Mouse (Mus musculus) frontal cortex, postnatal 36 days (tissue): Measurements from ENCODE around the gene Pfn1.

Experiments
- DNase-seq, 2 experiments: peaks; one replicate each; pipeline ENCODE4 v3.0.0; 2022; ENCODE audit warnings: low spot score in 2 of 2

Pfn1 gene

DNA sequence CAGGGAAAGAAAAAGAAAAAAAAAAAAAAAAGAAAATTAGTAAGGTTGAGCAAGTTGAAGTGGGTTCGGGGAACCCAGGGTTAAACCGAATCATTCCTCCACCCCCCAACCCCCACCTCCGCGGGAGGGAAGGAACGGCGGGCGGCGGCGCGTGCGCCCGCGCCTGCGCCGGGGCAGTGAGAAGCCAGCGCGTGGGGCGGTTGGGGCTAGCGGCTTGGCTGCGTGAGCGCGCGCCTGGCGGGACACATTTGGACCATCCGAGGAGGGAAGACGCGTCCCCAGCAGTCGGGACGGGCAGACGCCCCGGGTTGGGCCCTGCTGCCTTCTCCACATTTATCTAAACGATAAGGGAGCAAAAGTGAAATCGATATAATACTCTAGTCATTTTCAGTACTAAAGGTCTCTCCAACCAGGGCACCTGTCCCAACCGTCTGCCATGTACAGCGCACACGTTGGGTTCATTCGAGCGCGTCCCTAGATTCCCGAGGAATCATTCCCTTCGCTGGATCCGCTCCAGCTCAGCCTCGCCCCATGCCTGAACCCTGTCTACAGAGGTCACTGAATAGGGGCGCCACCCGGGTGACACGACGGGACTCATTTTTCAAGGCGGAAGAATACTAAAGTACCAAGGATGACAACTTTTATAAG is 603 bp upstream of the Pfn1 start:
- peak; percentile 69 to 77 for DNase-seq

DNA sequence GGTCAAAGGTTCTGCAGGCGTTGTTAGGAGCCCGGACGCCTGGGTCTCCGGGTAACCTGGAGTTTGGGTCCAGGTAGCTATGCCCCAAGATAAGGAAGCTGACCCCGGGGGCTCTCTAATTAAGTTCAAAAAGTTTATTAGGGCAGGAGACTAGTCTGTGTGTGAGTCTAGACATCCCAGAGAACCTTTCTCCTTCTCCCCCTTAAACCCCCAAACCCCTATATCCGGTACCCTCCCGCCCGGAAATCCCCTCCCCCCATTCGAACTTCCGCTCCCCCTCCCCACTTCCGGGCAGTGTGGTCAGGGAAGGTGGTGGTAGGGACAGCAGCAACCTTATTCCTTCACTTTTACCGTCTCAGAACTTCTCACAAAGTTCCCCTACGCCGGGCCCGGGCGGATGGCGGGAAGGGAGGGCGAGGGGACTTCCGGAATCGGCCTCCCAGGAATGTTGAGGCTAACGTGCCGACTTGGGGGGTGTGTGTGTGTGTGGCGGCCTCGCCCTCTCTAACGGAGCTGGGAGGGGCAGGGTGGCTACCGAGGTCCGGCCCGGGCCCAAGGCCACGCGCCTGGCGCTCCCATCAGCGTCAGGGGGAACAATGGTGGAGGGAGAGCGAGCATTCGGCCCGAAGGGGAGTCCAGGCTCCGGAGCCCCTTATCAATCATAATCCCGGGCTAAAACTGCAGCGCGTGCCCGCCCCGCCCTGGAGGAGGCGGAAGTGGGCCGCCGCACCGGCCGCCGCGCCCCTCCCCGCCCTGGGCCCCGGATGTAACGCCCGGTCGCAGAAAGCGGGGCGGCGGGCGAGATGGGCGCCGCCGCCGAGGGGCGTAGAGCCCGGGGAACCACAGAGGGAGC is 873 bp downstream of the Pfn1 start:
- no peak for DNase-seq

DNA sequence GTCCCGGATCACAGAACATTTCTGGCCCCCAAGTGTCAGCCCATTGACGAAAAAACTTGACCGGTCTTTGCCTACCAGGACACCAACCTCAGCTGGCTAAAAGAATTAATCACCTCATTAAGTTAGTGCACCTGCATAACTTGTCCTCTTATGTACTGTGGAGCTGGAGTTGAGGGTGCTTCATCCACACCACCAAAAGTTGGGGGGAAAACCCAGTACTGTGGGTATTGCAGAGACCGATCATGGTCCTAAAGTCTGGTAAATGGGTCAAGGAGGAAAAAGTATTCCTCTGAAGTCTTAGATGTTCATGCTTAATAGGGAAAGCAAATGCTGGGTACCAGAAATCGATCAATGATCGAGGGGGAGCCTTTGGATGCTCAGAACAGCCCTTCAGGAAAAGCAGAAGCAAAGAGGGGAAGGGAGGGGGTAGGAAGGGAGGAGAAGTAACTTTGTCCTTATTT is 1.5 kb downstream of the Pfn1 start:
- DNase-seq, result no peak

DNA sequence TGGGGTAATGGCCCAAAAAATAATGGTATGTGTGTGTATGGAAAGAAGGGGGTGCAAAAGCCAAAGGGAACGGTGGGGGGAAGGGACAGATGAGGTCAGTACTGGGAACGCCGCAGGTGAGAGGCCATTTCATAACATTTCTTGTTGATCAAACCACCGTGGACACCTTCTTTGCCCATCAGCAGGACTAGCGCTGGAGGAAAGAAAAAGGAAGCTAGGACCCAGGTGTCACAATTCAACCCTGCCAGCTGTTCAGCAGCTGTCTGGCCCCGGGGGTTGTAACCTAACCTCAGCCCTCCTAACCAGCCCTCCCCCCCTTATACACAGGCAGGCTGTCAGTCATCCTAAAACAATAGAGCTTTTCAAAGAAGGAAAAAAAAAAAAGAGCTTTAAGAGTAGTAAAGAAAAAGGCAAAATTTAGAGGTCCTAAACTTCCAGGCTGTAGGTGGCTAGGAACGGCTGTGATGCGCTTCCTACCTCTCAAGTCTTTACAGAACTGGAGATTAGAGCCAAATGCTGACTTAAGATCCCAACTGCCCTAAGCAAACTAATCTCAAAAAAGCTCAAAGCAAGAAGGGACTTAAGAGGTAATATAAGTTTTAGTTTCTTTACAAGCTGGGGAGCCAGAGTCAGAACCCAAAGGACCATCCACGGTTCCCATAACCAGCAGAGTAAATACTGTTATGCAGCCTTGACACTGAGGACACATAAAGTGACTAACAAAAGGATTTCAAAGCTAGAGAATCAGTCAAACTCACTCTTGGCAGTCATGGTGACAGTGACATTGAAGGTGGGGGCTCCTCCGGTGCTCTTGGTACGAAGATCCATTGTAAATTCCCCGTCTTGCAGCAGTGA is 2.2 kb downstream of the Pfn1 start:
- DNase-seq, result no peak

DNA sequence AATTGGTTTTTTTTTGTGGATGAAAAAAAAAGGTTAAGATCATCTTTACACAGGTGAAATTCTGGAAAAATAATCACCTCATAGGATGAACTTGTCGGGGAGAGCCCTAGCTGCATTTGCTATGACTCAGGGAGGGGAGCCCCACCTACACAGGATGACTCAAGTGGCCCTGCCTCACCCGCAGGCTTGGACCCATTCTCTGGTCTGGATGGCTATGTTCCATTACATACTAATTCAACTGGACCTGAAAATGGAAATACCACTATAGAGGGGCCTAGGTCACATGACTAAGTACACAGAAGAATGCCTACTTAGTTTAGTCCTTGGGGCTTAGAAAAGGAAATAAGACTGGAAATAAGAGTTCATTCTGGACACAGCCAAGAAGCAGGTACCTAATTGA is 3.1 kb downstream of the Pfn1 start:
- DNase-seq, result no peak

DNA sequence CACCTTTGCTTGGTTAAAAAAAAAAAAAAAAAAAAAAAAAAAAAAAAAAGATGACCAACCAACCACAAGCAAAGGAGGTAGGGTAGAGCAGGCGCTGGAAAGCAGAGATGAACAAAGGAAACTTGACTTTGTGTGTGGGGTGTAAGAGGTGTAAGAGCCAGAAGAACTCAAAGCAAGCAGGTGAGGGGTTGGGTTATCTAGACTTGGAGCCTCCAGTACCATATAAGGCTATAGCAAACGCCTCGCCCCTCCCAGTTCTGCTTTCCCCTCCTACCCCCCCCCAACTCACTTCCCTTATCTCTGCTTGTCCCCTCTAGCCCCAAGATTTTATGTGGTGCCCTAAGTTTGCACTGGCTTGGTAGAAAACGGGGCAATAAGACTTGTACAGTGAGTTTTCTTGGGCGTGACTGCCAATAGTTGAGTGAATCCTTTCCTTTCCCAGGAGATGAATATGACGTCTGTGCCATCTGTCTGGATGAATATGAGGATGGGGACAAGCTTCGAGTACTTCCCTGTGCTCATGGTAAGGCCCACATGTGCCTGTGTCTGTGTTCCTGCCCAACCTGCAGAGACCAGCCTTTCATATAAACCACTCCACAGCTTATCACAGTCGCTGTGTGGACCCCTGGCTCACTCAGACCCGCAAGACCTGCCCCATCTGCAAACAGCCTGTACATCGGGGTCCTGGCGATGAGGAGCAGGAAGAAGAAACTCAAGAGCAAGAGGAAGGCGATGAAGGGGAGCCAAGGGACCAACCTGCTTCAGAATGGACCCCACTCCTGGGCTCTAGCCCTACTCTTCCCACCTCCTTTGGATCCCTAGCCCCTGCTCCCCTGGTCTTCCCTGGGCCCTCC is 3.9 kb downstream of the Pfn1 start:
- DNase-seq, result no peak

DNA sequence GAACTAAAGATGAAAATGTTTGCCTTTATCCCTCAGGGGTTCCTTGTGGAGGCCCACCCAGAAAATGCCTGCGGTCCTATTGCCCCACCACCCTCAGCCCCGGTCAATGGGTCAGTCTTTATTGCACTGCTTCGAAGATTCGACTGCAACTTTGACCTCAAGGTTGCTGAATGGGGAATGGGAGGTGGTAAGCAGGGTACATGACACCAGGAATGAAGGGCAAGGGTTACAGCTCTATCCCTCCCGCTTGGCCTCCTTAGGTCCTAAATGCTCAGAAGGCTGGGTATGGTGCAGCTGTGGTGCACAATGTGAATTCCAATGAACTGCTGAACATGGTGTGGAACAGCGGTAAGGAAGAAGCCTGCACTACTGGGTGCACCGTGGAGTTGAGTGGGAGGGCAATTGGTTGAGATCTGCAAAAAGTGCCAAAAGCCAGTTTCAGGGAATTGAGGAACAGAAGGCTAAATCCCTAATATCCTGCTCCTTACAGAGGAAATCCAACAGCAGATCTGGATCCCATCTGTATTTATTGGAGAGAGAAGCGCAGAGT is 5.2 kb downstream of the Pfn1 start:
- no peak for DNase-seq

DNA sequence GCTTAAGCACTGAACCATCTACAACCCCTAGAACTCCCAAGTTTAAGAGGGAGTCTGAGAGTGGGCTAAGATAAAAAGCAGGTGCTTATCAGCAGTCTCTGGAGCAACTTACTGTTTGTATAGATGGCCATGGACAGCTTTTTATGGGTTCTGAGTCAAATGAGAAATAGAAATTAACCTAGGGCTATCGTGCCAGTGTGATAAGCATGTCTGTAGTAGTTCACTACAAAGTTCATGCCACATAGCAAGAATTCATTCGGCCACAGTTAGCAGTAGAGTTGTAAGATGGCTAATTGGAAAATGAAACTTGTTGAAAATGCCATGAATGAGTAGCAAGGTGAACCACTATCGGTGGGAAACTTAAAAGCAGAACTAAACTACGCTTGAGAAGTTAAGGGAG is 5.9 kb downstream of the Pfn1 start:
- no peak for DNase-seq

DNA sequence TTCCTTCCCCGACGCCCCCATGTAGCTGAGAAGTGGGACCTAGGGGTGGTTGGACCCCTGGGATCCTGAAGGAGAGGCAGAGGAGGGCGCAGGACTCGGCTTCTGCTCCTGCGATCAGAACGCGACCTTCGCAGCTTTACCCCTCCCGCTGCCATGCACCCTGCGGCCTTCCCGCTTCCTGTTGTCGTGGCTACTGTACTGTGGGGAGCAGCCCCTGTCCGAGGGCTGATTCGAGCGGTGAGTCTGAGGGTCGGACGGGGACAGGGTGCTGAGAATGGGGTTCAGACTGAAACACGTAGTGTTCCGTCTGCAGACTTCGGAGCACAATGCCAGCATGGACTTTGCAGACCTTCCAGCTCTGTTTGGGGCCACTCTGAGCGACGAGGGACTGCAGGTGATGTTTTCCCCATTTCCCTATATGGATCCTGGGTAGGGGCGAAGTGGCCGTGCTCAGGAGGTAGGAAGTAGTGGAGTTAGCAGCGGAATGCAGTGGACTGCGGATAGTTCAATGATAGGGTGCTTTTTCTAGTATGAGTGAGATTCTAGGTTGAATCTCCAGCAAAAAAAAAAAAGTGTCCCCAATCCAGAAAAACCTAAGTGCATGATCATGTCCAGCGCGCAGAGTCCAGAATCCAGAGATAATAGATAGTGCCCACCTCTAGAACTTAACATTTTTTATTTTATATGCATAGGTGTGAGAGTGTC is 6.6 kb downstream of the Pfn1 start:
- DNase-seq, result no peak

DNA sequence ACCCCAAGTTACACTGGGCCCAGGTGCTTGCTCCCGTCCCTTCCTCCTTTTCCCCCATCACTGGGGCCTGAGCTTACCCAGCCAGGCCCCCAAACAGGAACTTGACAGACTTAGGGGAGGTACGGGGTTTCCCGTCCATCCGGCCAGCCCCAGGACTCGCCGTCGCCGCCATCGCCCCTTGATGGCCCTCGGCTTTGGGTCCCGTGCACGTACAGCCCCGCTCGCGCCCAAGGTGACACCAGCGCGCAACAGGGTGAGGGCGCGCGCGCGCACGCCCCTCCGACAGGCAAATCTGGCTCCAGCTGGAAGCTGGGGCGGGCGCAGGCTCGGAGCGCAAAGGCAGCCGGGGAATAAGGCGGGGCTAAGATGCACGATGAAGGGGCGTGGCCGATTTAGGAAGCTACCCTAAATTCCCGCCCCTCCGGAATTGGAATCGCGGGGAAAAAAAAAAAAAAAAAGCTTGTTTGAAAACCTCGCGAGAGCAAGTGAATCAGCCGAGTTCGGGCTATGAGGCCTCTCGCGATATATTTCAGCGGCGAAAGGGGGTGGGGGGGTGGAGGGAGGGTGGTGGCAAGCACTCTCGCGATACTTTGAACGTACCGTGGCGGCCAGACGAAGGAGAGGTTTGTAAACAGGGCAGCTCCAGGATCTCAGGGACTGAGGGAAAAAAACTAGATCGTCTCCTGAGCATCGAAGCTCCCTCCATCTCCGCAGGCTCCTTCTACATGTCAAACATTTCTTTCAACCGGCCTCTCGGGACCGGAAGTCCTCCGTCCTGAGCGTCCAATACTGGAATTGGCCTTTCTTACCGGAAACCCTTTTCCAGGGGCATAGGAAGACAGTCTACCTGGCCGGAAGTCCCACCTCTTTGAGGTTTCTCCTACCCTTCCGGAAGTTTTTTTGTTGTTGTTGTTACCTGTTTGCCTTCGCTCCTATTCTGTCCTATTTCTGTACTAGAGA is 7.5 kb downstream of the Pfn1 start, which contains the start of the genes Rnf167 and Slc25a11:
Gene Rnf167 (plus strand): TSS at position 545 of the 960 bp plus-strand sequence.
Gene Slc25a11 (minus strand): TSS at position 789 of the 960 bp plus-strand sequence.
- peak; percentile 95 to 97 for DNase-seq

DNA sequence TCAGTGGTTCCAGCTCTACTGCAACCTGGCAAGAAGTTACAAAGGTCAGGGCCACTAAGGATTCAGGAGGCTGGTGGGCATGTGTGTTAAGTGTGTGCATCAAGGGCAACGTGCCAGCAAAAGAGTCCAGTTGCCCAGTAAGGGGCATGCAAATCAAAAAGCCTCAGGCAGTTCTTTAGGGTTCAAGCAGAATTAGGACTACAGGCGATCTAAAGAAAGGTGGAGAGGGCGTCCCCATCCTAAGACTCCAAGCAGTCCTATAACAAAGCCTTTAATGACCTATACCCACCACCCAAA is 8.2 kb downstream of the Pfn1 start:
- no peak for DNase-seq

DNA sequence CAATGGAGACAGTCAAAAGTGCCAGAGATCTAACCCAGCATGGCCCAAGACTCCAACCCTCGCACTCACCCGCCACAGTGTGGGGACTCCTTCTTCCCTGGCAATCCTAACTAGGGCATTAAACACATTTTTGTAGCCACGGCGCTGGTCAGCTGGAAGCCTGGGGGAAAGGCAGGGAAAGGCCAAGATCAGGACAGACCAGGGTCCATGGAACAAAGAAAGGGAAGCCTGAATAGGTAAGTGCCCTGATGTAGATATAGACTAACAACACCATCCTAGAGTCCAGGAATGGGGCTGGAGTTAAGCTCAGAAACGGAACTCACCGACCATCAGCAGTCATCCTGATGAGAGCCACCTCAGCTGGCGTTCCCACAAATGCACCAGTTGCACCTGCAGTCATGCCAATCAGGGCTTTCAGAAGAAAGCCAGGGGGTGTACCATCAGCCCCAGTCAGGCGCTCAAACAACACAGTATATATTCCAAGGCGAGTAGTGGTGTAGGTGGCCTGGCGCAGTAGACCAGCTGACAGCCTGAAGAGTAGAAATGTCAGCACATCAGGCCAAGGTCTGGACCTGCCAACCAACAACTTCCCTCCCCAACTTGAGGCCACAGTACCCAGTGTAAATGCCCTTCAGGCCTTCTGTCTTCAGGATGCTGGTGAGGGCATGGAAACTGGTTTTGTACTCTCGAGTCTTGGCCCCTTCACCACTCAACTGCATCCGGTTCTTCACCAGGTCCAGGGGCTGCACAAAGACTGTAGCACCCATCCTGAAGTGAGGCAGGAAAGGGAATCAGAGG is 8.8 kb downstream of the Pfn1 start:
- no peak for DNase-seq

DNA sequence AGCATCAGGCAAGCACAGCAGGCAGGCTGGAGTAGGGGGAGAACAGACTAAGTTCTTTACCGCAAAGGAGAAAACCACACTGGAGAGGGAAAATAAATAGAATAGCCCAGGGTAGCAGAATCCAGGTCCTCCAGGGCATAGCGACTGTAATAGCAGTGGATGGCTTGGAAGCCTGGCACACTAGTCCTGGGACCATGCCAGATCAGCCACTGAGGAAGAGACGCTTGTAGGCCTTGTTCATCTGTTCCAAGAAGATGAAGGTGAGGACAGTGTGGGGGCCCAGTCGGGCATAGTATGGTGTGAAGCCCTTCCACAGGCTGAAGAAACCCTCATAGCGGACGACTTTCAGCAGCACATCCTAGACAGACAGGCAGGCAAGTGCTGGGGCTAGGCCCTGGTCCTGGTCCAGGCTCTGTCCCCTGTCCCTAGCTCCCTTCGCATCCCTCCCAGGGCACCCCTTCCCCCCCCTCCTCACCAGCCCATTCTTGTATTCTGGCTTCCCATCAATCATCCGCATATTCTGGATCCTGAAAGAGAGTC is 9.8 kb downstream of the Pfn1 start:
- no peak for DNase-seq

DNA sequence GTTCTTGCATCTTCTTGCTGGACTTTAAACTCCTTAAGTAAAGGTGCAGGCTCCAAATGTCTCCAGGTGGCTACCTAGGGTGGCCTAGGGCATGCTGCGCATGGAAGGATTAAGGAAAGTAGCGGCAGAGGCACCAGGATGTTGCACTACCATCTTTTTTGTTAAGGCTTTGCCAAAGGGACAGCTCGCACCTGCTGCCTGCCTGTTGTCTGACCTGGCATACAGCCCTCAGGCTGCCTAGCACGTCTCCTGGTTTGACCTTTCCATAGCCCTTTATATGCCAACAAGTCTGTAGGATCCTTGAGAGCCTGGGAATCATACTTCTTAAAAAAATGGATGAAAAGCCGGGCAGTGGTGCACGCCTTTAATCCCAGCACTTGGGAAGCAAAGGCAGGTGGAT is 11.4 kb downstream of the Pfn1 start:
- no peak for DNase-seq

DNA sequence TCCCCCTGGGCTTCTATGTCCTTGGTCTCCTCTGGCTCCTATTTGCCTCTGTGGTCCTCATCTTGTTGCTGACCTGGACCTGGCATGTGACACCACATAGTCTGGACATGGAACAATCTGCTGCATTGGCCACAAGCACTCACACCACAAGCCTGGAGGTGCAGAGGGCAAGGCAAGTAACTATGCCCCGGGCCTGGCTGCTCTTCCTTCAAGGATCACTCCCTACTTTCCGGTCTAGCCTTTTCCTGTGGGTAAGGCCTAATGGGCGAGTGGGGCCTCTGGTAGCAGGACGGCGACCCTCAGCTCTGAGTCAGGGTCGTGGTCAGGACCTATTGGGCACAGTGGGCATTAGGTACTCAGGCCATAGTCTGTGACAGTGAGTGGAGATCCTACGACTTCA is 13.2 kb downstream of the Pfn1 start:
- DNase-seq, result no peak

DNA sequence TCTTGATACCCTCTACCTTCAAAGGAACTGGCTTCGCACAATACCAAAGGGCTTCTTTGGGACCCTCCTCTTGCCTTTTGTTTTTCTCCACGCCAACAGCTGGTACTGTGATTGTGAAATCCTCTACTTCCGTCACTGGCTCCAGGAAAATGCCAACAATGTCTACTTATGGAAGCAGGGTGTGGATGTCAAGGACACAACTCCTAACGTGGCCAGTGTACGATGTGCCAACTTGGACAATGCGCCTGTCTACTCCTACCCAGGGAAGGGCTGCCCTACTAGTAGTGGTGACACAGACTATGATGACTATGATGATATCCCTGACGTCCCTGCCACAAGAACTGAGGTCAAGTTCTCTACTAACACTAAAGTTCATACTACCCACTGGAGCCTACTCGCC is 14.5 kb downstream of the Pfn1 start:
- DNase-seq, result no peak

DNA sequence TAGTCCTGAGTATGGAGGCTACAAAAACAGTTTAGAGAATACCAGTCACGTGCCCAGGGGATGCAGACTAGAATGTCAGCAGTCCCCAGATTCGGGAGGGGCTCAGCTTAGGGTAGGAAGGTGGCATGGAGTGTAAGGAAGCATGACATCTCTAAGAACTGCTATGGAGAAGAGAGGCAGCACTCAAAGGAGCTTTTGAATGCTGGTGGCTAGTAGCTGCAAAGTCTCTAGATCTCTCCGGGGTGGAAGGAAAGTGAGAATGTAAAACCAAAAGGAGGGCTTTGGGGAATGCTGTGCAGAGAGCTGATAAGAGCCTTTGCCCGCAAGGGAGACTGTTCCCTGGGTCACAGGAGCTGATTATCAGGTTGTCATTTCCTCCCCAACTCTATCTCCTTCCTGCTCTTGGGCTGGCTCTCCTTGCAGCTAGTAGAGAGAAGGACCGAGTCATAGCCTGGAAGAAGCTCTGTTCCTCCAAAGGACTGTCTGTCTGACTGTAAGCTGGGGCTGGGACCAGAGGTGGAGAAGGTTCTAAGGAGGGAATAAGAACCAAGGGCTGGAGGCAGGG is 15.6 kb downstream of the Pfn1 start, which contains the start of gene Gp1ba:
Gene Gp1ba (plus strand): TSS at position 409 of the 565 bp plus-strand sequence.
- no peak for DNase-seq

DNA sequence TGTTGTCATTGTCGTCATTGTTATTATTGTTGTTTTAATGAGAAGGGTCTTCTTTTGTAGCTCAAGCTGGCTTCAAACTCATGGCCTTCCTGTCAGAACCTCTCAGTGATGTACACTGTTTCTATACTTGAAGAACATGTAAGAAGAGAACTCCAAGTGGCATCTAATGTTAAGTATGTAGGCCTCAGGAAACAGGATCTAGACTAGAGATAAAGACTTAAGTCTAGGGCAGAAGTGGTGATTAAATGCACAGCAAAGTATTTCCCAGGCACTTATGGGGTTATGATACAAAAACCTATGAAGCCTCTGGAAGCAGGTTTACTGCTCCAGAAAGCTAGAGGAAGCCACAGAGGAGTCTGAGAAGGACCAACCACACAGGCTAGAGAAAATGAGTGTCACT is 16.2 kb downstream of the Pfn1 start:
- no peak for DNase-seq
